Mouse (Mus musculus): Measurements from ENCODE around the gene Cep112.

DNA sequence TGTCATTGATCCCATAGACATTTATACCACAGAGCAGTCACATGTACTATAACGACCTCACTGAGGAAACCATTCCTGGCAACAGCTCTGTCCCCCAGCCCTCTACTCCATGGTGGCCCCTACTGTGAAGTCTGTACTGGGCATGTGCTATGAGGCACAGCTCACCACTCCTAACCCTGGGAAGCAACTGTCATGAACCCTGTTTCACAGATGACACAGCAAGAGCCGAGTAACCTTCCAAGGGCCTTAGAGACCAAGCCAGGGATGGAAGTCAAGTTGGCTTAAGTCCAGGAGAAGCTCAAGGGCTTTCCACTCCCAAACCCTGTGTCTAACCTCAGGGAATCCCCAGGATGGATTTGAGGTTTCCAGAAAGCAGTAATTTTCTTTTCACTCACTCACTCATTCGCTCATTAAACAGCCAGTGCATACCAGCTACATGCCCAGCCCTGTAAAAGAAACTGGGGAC is 433.4 kb downstream of the Cep112 start:
- TF ChIP-seq GATA1 (IDR thresholded peaks at IDR 0.05; ENCODE audit: borderline replicate concordance, low read length) (no peak), FLI1 (IDR thresholded peaks at IDR 0.05; ENCODE audit: low read length) (no peak)

All from megakaryocyte, embryonic 14.5 days (primary cell).